Mouse (Mus musculus): ENCODE measurements around the gene Rbm14.

- TF ChIP-seq CTCF (conservative IDR thresholded peaks at IDR 0.05; ENCODE audit: insufficient read depth, insufficient read length, low read depth, low read length) (no peak), POLR2A (IDR thresholded peaks at IDR 0.05; ENCODE audit: low read depth, low read length) (no peak)
Measured at GRCm38 (mm10) chr19:4793281-4793830, 18.1 kb downstream of the Rbm14 start.

Measured in kidney, adult 2 months (tissue).